Mouse (Mus musculus) kidney, embryonic 16.5 days (tissue): ENCODE results near the gene Ttc9. TPM values are rescaled to one million over a fixed set of nuclear protein-coding genes. Genes with fewer than 3 reads are reported as not detected.

Experiments
- ATAC-seq: fragments of 200-750 bp; cut with Nextera tagmentation; 2 replicates; pipeline ENCODE4 v1.8.0; 2017; ENCODE audit warnings: moderate TSS enrichment; ENCODE audit not compliant: low FRiP score, low TSS enrichment
- H3K27ac ChIP-seq: fragments of 300-500 bp; sonication (generic); 2 replicates; pipeline ENCODE4 v1.5.1; 2014; ENCODE audit warnings: low read length
- H3K27me3 ChIP-seq: fragments of 300-500 bp; sonication (generic); 2 replicates; pipeline ENCODE4 v1.6.1; 2014; ENCODE audit warnings: low read length, control low read depth, mixed read lengths; ENCODE audit not compliant: insufficient read depth
- H3K36me3 ChIP-seq: fragments of 300-500 bp; sonication (generic); 2 replicates; pipeline ENCODE4 v1.6.1; 2014; ENCODE audit warnings: low read length, control low read depth, mixed read lengths; ENCODE audit not compliant: insufficient read depth
- H3K4me1 ChIP-seq: fragments of 300-500 bp; sonication (generic); 2 replicates; pipeline ENCODE4 v1.6.1; 2014; ENCODE audit warnings: low read length, control low read depth, mixed read lengths; ENCODE audit not compliant: insufficient read depth
- H3K4me2 ChIP-seq: fragments of 300-500 bp; sonication (generic); replicated peaks from 2 replicates; pipeline ENCODE4 v1.6.1; 2014; ENCODE audit warnings: low read depth, low read length
- H3K4me3 ChIP-seq: fragments of 300-500 bp; sonication (generic); 2 replicates; pipeline ENCODE4 v1.5.1; 2014; ENCODE audit warnings: mild to moderate bottlenecking, low read length
- H3K9ac ChIP-seq: fragments of 300-500 bp; sonication (generic); replicated peaks from 2 replicates; pipeline ENCODE4 v1.6.1; 2014; ENCODE audit warnings: low read length
- H3K9me3 ChIP-seq: fragments of 300-500 bp; sonication (generic); 2 replicates; pipeline ENCODE4 v1.6.1; 2016; ENCODE audit warnings: low read length, control low read depth
- WGBS: fragments of 180-500 bp; shearing (Covaris S2); extraction: QIAGEN DNeasy Blood & Tissue Kit; methylation state at CpG from one replicate; pipeline ENCODE4 v1.1.7; 2014; 5-methylcytosine and 5-hydroxymethylcytosine counted together
- polyA plus RNA-seq: library from polyadenylated mRNA; unstranded; fragments of >200 nt; fragmentation: Nextera tagmentation; extraction: Ambion mirVana; gene quantifications from 2 replicates; pipeline ENCODE4 v1.2.1, GENCODE M21; 2015

Gene Ttc9
- polyA plus RNA-seq, 1 experiment from 2014 or later, result 1.8 TPM

GRCm38 (mm10) chr12:81712618-81713017, 81.6 kb downstream of the Ttc9 start:
- H3K9ac ChIP-seq, result no peak overlapping the region
- H3K27ac ChIP-seq, result no peak overlapping the region
- no peaks in the 10 kb centered on the region for H3K36me3 ChIP-seq
- ATAC-seq, result no peak
- H3K4me2 ChIP-seq, result no peak overlapping the region
- WGBS, result 92% methylated on average over 4 of the region's 4 CpGs
- H3K9me3 ChIP-seq, result peaks cover 5% of the 10 kb centered on the region; the same call in 1 of the 2 replicates
- no peaks in the 10 kb centered on the region for H3K27me3 ChIP-seq
- no peaks in the 10 kb centered on the region for H3K4me1 ChIP-seq
- no peak overlapping the region for H3K4me3 ChIP-seq

Other genes with a start within 250 kb of the Ttc9 start
- gene Adam4, start 209.3 kb upstream of the Ttc9 start, polyA plus RNA-seq, result 0.36 and 0.81 TPM in 2 replicates
- gene Cox16, start 146.1 kb upstream of the Ttc9 start, polyA plus RNA-seq, result 113 and 124 TPM in 2 replicates
- 29.4 and 35.0 TPM in 2 replicates for gene Gm20498, start 98.3 kb upstream of the Ttc9 start, polyA plus RNA-seq
- 43.6 and 45.5 TPM in 2 replicates for gene Synj2bp, start 98.3 kb upstream of the Ttc9 start, polyA plus RNA-seq
- gene Adam21, start 62.8 kb upstream of the Ttc9 start, polyA plus RNA-seq, result 0.15 and 0.39 TPM in 2 replicates
- gene Med6, start 36.2 kb upstream of the Ttc9 start, polyA plus RNA-seq, result 60.8 and 63.9 TPM in 2 replicates
- gene Map3k9, start 149.9 kb downstream of the Ttc9 start, polyA plus RNA-seq, result 0.73 and 0.97 TPM in 2 replicates
- gene Pcnx, start 228.8 kb downstream of the Ttc9 start, polyA plus RNA-seq, result 9.1 and 12.5 TPM in 2 replicates